Mouse (Mus musculus) CH12.LX (cell line): ENCODE measurements at regions not wholly inside any gene's neighbourhood (a gene's known extent, or its start where the extent isn't known, plus 50 kb on each side); places are given as distances from the start of the nearest gene placed in this dataset.

Experiments used
- DNase-seq: peaks from one replicate; pipeline ENCODE4 v3.0.0-alpha.2; 2013; ENCODE audit errors: extremely low read depth
- H3K27ac ChIP-seq: 2 replicates; pipeline ENCODE4 v1.5.1; 2012; ENCODE audit warnings: low read depth, mild to moderate bottlenecking, control low read depth, moderate library complexity; ENCODE audit not compliant: insufficient read depth
- H3K27me3 ChIP-seq: replicated peaks from 2 replicates; pipeline ENCODE3; 2012; ENCODE audit warnings: inconsistent platforms
- H3K36me3 ChIP-seq, 2 experiments: replicated peaks in 1 of 2; 2 replicates each; pipeline versions ENCODE3 to v1.6.1; 2012; ENCODE audit warnings: inconsistent platforms in 1 of 2, low read length in 1 of 2, mild to moderate bottlenecking in 1 of 2, mixed read lengths in 1 of 2, moderate library complexity in 1 of 2; ENCODE audit not compliant: control insufficient read depth in 1 of 2, insufficient read depth in 1 of 2
- H3K4me1 ChIP-seq, 2 experiments: 2 replicates each; pipeline ENCODE4 v1.6.1; 2012; ENCODE audit warnings: inconsistent platforms in 1 of 2, moderate library complexity in 1 of 2; ENCODE audit not compliant: insufficient read depth in 2 of 2, control insufficient read depth in 1 of 2
- H3K4me2 ChIP-seq: 2 replicates; pipeline ENCODE4 v1.6.1; 2012; ENCODE audit warnings: low read depth, mild to moderate bottlenecking, control low read depth; ENCODE audit not compliant: poor library complexity, insufficient read depth, severe bottlenecking
- H3K4me3 ChIP-seq, 3 experiments: fragments of 150-350 bp in 1 of 3; sonication (generic) in 1 of 3; replicated peaks in 1 of 3; 2 replicates each; pipeline versions ENCODE3 to v1.5.1; 2011 to 2012; ENCODE audit warnings: low read depth in 2 of 3, low read length in 2 of 3, mild to moderate bottlenecking in 2 of 3, moderate library complexity in 2 of 3, control low read depth in 1 of 3, improper control_type of control experiment in 1 of 3, inconsistent platforms in 1 of 3, mixed read lengths in 1 of 3; ENCODE audit not compliant: poor library complexity in 1 of 3
- H3K79me2 ChIP-seq: replicated peaks from 2 replicates; pipeline ENCODE4 v1.6.1; 2012; ENCODE audit warnings: mild to moderate bottlenecking, moderate library complexity; ENCODE audit not compliant: control insufficient read depth, poor library complexity, insufficient read depth, severe bottlenecking; ENCODE audit errors: extremely low read depth
- H3K9ac ChIP-seq: 2 replicates; pipeline ENCODE4 v1.6.1; 2012; ENCODE audit warnings: low read depth, mild to moderate bottlenecking, control low read depth, moderate library complexity; ENCODE audit not compliant: insufficient read depth
- H3K9me3 ChIP-seq: replicated peaks from 2 replicates; pipeline ENCODE3; 2012; ENCODE audit warnings: low read length, inconsistent platforms, mixed read lengths
- BHLHE40 ChIP-seq: IDR thresholded peaks from 2 replicates; pipeline ENCODE4 v1.6.1; 2011; ENCODE audit warnings: mild to moderate bottlenecking, low read depth, low read length, improper control_type of control experiment
- CHD1 ChIP-seq: IDR thresholded peaks from 2 replicates; pipeline ENCODE4 v1.6.1; 2012; ENCODE audit warnings: low read depth, low read length, improper control_type of control experiment, inconsistent platforms
- CHD2 ChIP-seq: IDR thresholded peaks from 2 replicates; pipeline ENCODE4 v1.6.1; 2011; ENCODE audit warnings: low read length, improper control_type of control experiment
- E2F4 ChIP-seq: IDR thresholded peaks from 2 replicates; pipeline ENCODE4 v1.6.1; 2011; ENCODE audit warnings: low read depth, low read length, improper control_type of control experiment; ENCODE audit not compliant: insufficient replicate concordance
- ETS1 ChIP-seq: conservative IDR thresholded peaks from 2 replicates; pipeline ENCODE4 v1.6.1; 2012; ENCODE audit warnings: low read depth, mild to moderate bottlenecking, inconsistent platforms, low read length, improper control_type of control experiment, moderate library complexity
- GABPA ChIP-seq: IDR thresholded peaks from 2 replicates; pipeline ENCODE4 v1.6.1; 2012; ENCODE audit warnings: low read depth, low read length, improper control_type of control experiment, inconsistent platforms; ENCODE audit not compliant: insufficient replicate concordance
- JUN ChIP-seq: IDR thresholded peaks from 2 replicates; pipeline ENCODE4 v1.6.1; 2011; ENCODE audit warnings: low read depth, mild to moderate bottlenecking, low read length, improper control_type of control experiment, moderate library complexity; ENCODE audit not compliant: insufficient read depth
- MAFK ChIP-seq: IDR thresholded peaks from 2 replicates; pipeline ENCODE4 v1.6.1; 2011; ENCODE audit warnings: low read length, improper control_type of control experiment; ENCODE audit not compliant: insufficient replicate concordance
- MAX ChIP-seq: IDR thresholded peaks from 2 replicates; pipeline ENCODE4 v1.6.1; 2011; ENCODE audit warnings: low read length, improper control_type of control experiment
- MAZ ChIP-seq: IDR thresholded peaks from 2 replicates; pipeline ENCODE4 v1.6.1; 2012; ENCODE audit warnings: low read depth, mild to moderate bottlenecking, inconsistent platforms, low read length, improper control_type of control experiment, moderate library complexity
- MYC ChIP-seq: IDR thresholded peaks from 2 replicates; pipeline ENCODE4 v1.6.1; 2011; ENCODE audit warnings: low read depth, mild to moderate bottlenecking, improper control_type of control experiment, low read length
- NELFE ChIP-seq: IDR thresholded peaks from 2 replicates; pipeline ENCODE4 v1.6.1; 2011; ENCODE audit warnings: low read depth, low read length, improper control_type of control experiment
- NRF1 ChIP-seq: IDR thresholded peaks from 2 replicates; pipeline ENCODE4 v1.6.1; 2014; ENCODE audit warnings: low read depth, mild to moderate bottlenecking, inconsistent platforms, low read length, improper control_type of control experiment, moderate library complexity
- PAX5 ChIP-seq: IDR thresholded peaks from 2 replicates; pipeline ENCODE4 v1.6.1; 2012; ENCODE audit warnings: low read length, inconsistent platforms, mixed read lengths
- POLR2AphosphoS2 ChIP-seq: IDR thresholded peaks from 2 replicates; pipeline ENCODE4 v1.6.1; 2011; ENCODE audit warnings: low read depth, low read length, improper control_type of control experiment
- RAD21 ChIP-seq: IDR thresholded peaks from 2 replicates; pipeline ENCODE4 v1.6.1; 2011; ENCODE audit warnings: low read depth, mild to moderate bottlenecking, low read length, improper control_type of control experiment, moderate library complexity
- RCOR1 ChIP-seq: conservative IDR thresholded peaks from 2 replicates; pipeline ENCODE4 v1.6.1; 2012; ENCODE audit warnings: low read depth, mild to moderate bottlenecking, inconsistent platforms, low read length, improper control_type of control experiment
- SIN3A ChIP-seq: IDR thresholded peaks from 2 replicates; pipeline ENCODE4 v1.6.1; 2012; ENCODE audit warnings: low read length, improper control_type of control experiment, inconsistent platforms
- TCF12 ChIP-seq: IDR thresholded peaks from 2 replicates; pipeline ENCODE4 v1.6.1; 2014; ENCODE audit warnings: low read depth, mild to moderate bottlenecking, inconsistent platforms, low read length, improper control_type of control experiment
- UBTF ChIP-seq: IDR thresholded peaks from 2 replicates; pipeline ENCODE4 v1.6.1; 2012; ENCODE audit warnings: low read depth, mild to moderate bottlenecking, inconsistent platforms, low read length, improper control_type of control experiment, moderate library complexity
- USF1 ChIP-seq: IDR thresholded peaks from 2 replicates; pipeline ENCODE4 v1.6.1; 2014; ENCODE audit warnings: low read depth, mild to moderate bottlenecking, inconsistent platforms, low read length, improper control_type of control experiment
- USF2 ChIP-seq: conservative IDR thresholded peaks from 2 replicates; pipeline ENCODE4 v1.6.1; 2011; ENCODE audit warnings: low read depth, low read length, improper control_type of control experiment
- ZC3H11A ChIP-seq: IDR thresholded peaks from 2 replicates; pipeline ENCODE4 v1.6.1; 2012; ENCODE audit warnings: low read depth, mild to moderate bottlenecking, inconsistent platforms, low read length, improper control_type of control experiment
- dilution Hi-C: fragments of 300-500 bp; cut with MboI; formaldehyde crosslinking; loops from 2 replicates; pipeline ENCODE4 v1.14.3; 2020; ENCODE audit warnings: low sequenced_read_pairs; ENCODE audit not compliant: extremely low pct_unique_long_range_greater_than_20kb, extremely low pct_ligation_motif_present
- in situ Hi-C: fragments of 300-500 bp; cut with MboI; formaldehyde crosslinking; loops from 3 replicates; pipeline ENCODE4 v1.14.3; 2019; ENCODE audit warnings: low sequenced_read_pairs, low pct_ligation_motif_present, low pct_unique_long_range_greater_than_20kb, mixed read lengths

- Histone ChIP-seq H3K4me2 (no peak overlapping the region), H3K79me2 (no peaks in the 10 kb centered on the region), H3K36me3 (no peaks in the 10 kb centered on the region)
- DNase-seq = no peak
- dilution Hi-C loops = no loop called here
- TF ChIP-seq NELFE = no peak
- TF ChIP-seq CHD2 = no peak
- no peak for TF ChIP-seq NRF1
- TF ChIP-seq BHLHE40 = no peak
- no peak for TF ChIP-seq E2F4
- TF ChIP-seq JUN = no peak
- TF ChIP-seq MAZ = no peak
- no peak for TF ChIP-seq GABPA
- no peak for TF ChIP-seq POLR2AphosphoS2
- no peak for TF ChIP-seq ETS1
- TF ChIP-seq ZC3H11A = no peak
- no peak for TF ChIP-seq MAX
- TF ChIP-seq PAX5 = no peak
- no peak for TF ChIP-seq TCF12
- TF ChIP-seq, all 38 proteins: peak for 0
- Histone ChIP-seq H3K9me3 (peaks cover 2% of the 10 kb centered on the region), H3K4me1 (peaks cover 2 to 17% of the 10 kb centered on the region in 2 experiments; a peak in 3 of 4 replicates), H3K27ac (no peak overlapping the region), H3K27me3 (no peaks in the 10 kb centered on the region), H3K9ac (no peak overlapping the region), H3K4me3 (no peak overlapping the region)
- in situ Hi-C loops = no loop called here
Measured at GRCm38 (mm10) chr3:68792883-68793282, 76.5 kb upstream of the 1110032F04Rik start.

GRCm38 (mm10) chr3:68793923-68794322, 75.5 kb upstream of the 1110032F04Rik start:
- no peaks in the 10 kb centered on the region for H3K27me3 ChIP-seq
- no peak overlapping the region for H3K4me3 ChIP-seq
- no peak overlapping the region for H3K9ac ChIP-seq
- no peaks in the 10 kb centered on the region for H3K36me3 ChIP-seq
- in situ Hi-C loops = no loop called here
- H3K4me2 ChIP-seq = no peak overlapping the region
- H3K4me1 ChIP-seq = peaks cover 2 to 17% of the 10 kb centered on the region in 2 experiments; a peak in 3 of 4 replicates
- DNase-seq = no peak
- dilution Hi-C loops = no loop called here
- peaks cover 2% of the 10 kb centered on the region for H3K9me3 ChIP-seq
- TF ChIP-seq SIN3A (peak; percentile 16; the same call in 1 of the 2 replicates), MYC (no peak), TCF12 (0 out of 2 replicates have a peak, but pooled peaks have one; percentile 4), CHD2 (no peak), NELFE (no peak), MAFK (no peak), E2F4 (no peak), RAD21 (no peak), USF2 (no peak), JUN (no peak), USF1 (no peak), CHD1 (no peak), RCOR1 (no peak), UBTF (no peak)
- H3K79me2 ChIP-seq = no peaks in the 10 kb centered on the region
- H3K27ac ChIP-seq = no peak overlapping the region
